Mouse (Mus musculus) embryonic facial prominence, embryonic 14.5 days (tissue): ENCODE results near the gene Tcf7l2. TPM values are rescaled to one million over a fixed set of nuclear protein-coding genes. Genes with fewer than 3 reads are reported as not detected.

Experiments used
- ATAC-seq: fragments of 200-750 bp; cut with Nextera tagmentation; 2 replicates; pipeline ENCODE4 v1.8.0; 2017; ENCODE audit warnings: low read depth, moderate number of reproducible peaks, moderate TSS enrichment
- DNase-seq: peaks from one replicate; pipeline ENCODE4 v3.0.0-alpha.2; 2015; ENCODE audit warnings: low spot score
- H3K27ac ChIP-seq: fragments of 300-500 bp; sonication (generic); replicated peaks from 2 replicates; pipeline ENCODE4 v1.5.1; 2014; ENCODE audit warnings: low read depth, mild to moderate bottlenecking, low read length, moderate library complexity
- H3K27me3 ChIP-seq: fragments of 300-500 bp; sonication (generic); replicated peaks from 2 replicates; pipeline ENCODE4 v1.6.1; 2014; ENCODE audit warnings: low read length; ENCODE audit not compliant: control insufficient read depth, insufficient read depth
- H3K36me3 ChIP-seq: fragments of 300-500 bp; sonication (generic); 2 replicates; pipeline ENCODE4 v1.6.1; 2014; ENCODE audit warnings: low read length, mixed read lengths; ENCODE audit not compliant: control insufficient read depth, insufficient read depth
- H3K4me1 ChIP-seq: fragments of 300-500 bp; sonication (generic); 2 replicates; pipeline ENCODE4 v1.6.1; 2014; ENCODE audit warnings: antibody characterized with exemption, low read length; ENCODE audit not compliant: control insufficient read depth, insufficient read depth
- H3K4me2 ChIP-seq: fragments of 300-500 bp; sonication (generic); 2 replicates; pipeline ENCODE4 v1.6.1; 2014; ENCODE audit warnings: low read depth, mild to moderate bottlenecking, low read length, moderate library complexity, mixed read lengths
- H3K4me3 ChIP-seq: fragments of 300-500 bp; sonication (generic); 2 replicates; pipeline ENCODE4 v1.5.1; 2014; ENCODE audit warnings: low read depth, mild to moderate bottlenecking, low read length
- H3K9ac ChIP-seq: fragments of 300-500 bp; sonication (generic); 2 replicates; pipeline ENCODE4 v1.6.1; 2014; ENCODE audit warnings: low read depth, mild to moderate bottlenecking, low read length, moderate library complexity, mixed read lengths
- H3K9me3 ChIP-seq: fragments of 300-500 bp; sonication (generic); 2 replicates; pipeline ENCODE4 v1.6.1; 2016; ENCODE audit warnings: low read length; ENCODE audit not compliant: control insufficient read depth
- WGBS: fragments of 180-500 bp; shearing (Covaris S2); extraction: QIAGEN DNeasy Blood & Tissue Kit; methylation state at CpG from one replicate; pipeline ENCODE4 v1.1.7; 2014; 5-methylcytosine and 5-hydroxymethylcytosine counted together
- polyA plus RNA-seq: library from polyadenylated mRNA; unstranded; fragments of >200 nt; fragmentation: Nextera tagmentation; extraction: Ambion mirVana; gene quantifications from 2 replicates; pipeline ENCODE4 v1.2.1, GENCODE M21; 2014

Tcf7l2 gene
- polyA plus RNA-seq, 1 experiment from 2014 or later, result 106 TPM

- Histone ChIP-seq H3K4me2 (peak overlapping the region; percentile 37), H3K4me1 (peaks cover 50% of the 10 kb centered on the region), H3K9me3 (peaks cover 6% of the 10 kb centered on the region), H3K36me3 (0 out of 2 replicates have a peak, but pooled peaks cover 7% of the 10 kb centered on the region), H3K9ac (no peak overlapping the region), H3K27ac (peak overlapping the region; percentile 82), H3K4me3 (no peak overlapping the region), H3K27me3 (no peaks in the 10 kb centered on the region)
- peak; percentile 34 for ATAC-seq
- peak; percentile 86 for DNase-seq
- 10% methylated on average over 9 of the region's 9 CpGs for WGBS
Observed at GRCm38 (mm10) chr19:55837924-55838323, 96.3 kb downstream of the Tcf7l2 start.

DNA sequence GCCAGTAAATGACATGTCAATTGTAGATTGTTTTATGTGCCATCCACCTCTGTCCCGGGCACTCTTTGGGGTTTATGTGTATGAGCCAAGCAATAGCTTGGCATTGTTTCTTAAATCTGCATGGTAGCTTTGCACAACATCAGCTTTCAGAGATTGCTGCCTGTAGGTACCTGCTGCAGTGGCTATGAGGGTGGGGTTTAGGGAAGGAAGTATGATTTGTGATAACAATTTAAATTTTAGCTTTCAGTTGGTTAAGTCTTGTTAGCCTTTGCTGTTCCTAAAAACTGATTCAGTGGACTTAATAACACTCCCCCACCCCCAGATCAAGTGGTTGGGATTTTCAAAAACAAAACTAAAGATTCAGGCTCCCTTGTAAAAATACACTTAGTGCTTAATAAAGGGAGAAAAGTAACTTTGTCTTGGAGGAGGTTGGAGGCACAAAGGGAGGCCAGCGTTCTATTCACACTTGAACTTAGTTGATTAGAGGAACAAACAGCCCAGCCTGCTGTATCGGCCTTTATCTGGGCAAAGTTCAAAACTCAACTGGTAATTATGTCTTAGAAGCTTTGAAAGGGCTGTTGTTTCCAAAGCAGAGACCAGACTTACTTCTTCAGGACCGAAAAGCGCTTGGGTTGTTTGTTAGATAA lies 96.9 kb downstream of the Tcf7l2 start:
- Histone ChIP-seq H3K9me3 (peaks cover 6% of the 10 kb centered on the region), H3K27me3 (no peaks in the 10 kb centered on the region), H3K4me1 (peaks cover 53% of the 10 kb centered on the region), H3K9ac (no peak overlapping the region), H3K36me3 (0 out of 2 replicates have a peak, but pooled peaks cover 7% of the 10 kb centered on the region), H3K4me3 (no peak overlapping the region), H3K27ac (peak overlapping the region; percentile 82), H3K4me2 (peak overlapping the region; percentile 37; the same call in 1 of the 2 replicates)
- 42% methylated on average over 5 of the region's 5 CpGs for WGBS
- no peak for ATAC-seq
- DNase-seq, result no peak

DNA sequence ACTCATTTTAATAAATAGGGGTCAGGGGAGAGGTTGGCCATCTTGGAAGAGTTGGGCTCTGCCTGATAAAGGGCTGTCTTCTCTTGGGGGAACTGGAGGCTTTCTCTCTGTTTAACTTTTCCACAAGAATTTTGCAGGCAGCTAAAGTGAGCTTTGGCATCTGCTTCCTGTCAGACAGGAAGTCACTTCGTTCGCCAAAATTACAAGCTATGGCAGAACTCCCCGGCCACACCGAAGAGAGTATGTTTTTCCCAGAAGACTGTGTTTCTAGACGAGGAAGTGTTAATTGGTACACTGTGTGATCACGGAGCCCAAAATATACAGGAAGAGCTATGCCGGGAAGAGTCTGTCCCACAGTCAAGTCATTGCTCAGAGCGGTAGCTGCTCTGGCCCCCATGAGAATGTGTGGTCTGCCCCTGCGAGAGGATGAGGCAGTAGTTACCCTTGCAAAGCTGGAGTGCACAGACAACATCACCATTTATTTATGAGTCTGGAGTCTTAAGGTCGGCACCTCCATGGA lies 97.5 kb downstream of the Tcf7l2 start:
- no peak overlapping the region for H3K4me3 ChIP-seq
- H3K9ac ChIP-seq, result no peak overlapping the region
- H3K36me3 ChIP-seq, result 0 out of 2 replicates have a peak, but pooled peaks cover 7% of the 10 kb centered on the region
- H3K4me1 ChIP-seq, result peaks cover 58% of the 10 kb centered on the region
- WGBS, result 33% methylated on average over 10 of the region's 10 CpGs
- DNase-seq (peak; percentile 52), ATAC-seq (no peak)
- H3K27ac ChIP-seq, result peak overlapping the region; percentile 82
- H3K9me3 ChIP-seq, result peaks cover under 1% of the 10 kb centered on the region; the same call in 1 of the 2 replicates
- no peak overlapping the region for H3K4me2 ChIP-seq
- no peaks in the 10 kb centered on the region for H3K27me3 ChIP-seq

DNA sequence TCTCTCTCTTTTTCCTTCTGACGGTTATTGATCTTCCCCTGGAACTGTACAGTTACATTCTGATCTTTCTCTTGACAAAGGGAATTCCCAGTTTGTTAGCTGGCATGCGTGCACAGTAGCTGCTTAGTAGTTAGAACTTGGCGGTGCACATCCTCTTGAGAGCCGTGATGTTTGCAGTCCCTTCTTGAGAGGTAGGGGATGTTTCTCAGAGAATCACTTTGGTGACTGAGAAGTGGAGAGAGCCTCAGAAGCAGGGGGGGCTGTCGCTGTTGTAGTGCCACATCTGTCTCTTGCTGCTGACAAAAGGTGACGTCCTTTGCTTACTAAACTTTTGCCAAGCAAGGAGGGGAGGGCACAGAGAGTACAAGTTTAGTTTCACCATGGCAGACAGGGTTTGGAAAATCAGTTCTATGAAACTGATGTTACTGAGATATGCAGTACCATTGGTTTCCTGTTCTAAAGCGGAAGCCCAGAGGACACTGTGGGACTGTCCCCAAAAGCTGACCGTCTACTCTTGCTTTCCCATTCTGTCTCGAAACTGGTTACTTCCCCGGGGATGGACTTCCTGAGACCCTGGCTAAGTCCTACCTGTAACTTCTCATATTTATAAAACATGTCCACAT lies 99.0 kb downstream of the Tcf7l2 start:
- ATAC-seq (no peak), DNase-seq (no peak)
- no peak overlapping the region for H3K9ac ChIP-seq
- 67% methylated on average over 10 of the region's 10 CpGs for WGBS
- H3K36me3 ChIP-seq, result no peaks in the 10 kb centered on the region
- no peaks in the 10 kb centered on the region for H3K9me3 ChIP-seq
- H3K27me3 ChIP-seq, result no peaks in the 10 kb centered on the region
- no peak overlapping the region for H3K4me2 ChIP-seq
- no peak overlapping the region for H3K27ac ChIP-seq
- H3K4me1 ChIP-seq, result peaks cover 62% of the 10 kb centered on the region
- no peak overlapping the region for H3K4me3 ChIP-seq

GRCm38 (mm10) chr19:55842046-55842445 lies 100.4 kb downstream of the Tcf7l2 start:
- no peaks in the 10 kb centered on the region for H3K9me3 ChIP-seq
- H3K27me3 ChIP-seq, result no peaks in the 10 kb centered on the region
- ATAC-seq (no peak), DNase-seq (no peak)
- no peak overlapping the region for H3K9ac ChIP-seq
- H3K4me3 ChIP-seq, result no peak overlapping the region
- H3K4me1 ChIP-seq, result peaks cover 52% of the 10 kb centered on the region
- 59% methylated on average over 7 of the region's 7 CpGs for WGBS
- H3K36me3 ChIP-seq, result no peaks in the 10 kb centered on the region
- H3K27ac ChIP-seq, result no peak overlapping the region
- H3K4me2 ChIP-seq, result no peak overlapping the region

- H3K4me1 ChIP-seq, result peaks cover 42% of the 10 kb centered on the region
- DNase-seq, result no peak
- no peak overlapping the region for H3K4me2 ChIP-seq
- H3K36me3 ChIP-seq, result no peaks in the 10 kb centered on the region
- peak overlapping the region; percentile 31 for H3K27ac ChIP-seq
- no peak overlapping the region for H3K9ac ChIP-seq
- H3K27me3 ChIP-seq, result no peaks in the 10 kb centered on the region
- WGBS, result 50% methylated on average over 11 of the region's 11 CpGs
- 0 out of 2 replicates have a peak, but pooled peaks have one; percentile 31 for ATAC-seq
- no peaks in the 10 kb centered on the region for H3K9me3 ChIP-seq
- no peak overlapping the region for H3K4me3 ChIP-seq
Observed at GRCm38 (mm10) chr19:55843111-55843887, 101.7 kb downstream of the Tcf7l2 start.

DNA sequence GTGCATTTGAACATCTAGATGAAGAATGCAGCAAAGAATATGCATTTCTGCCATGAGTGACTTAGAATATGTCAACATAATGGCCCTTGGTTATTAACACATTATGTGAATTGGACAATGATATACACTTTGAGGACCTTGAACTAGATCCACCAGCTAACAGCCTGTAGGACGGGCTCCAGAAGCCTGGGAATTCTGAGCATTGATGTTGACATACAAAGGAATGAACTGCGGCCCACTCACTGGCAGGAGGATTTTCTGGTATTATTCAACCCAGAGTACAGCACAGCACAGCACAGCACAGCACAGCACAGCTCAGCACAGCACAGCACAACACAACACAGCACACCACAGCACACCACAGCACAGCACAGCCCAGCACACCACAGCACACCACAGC lies 104.1 kb downstream of the Tcf7l2 start:
- no peaks in the 10 kb centered on the region for H3K27me3 ChIP-seq
- H3K9me3 ChIP-seq, result no peaks in the 10 kb centered on the region
- no peak overlapping the region for H3K4me3 ChIP-seq
- H3K27ac ChIP-seq, result no peak overlapping the region
- no peaks in the 10 kb centered on the region for H3K36me3 ChIP-seq
- DNase-seq (no peak), ATAC-seq (no peak)
- 70% methylated on average over 2 of the region's 2 CpGs for WGBS
- H3K4me1 ChIP-seq, result peaks cover 32% of the 10 kb centered on the region
- no peak overlapping the region for H3K4me2 ChIP-seq
- no peak overlapping the region for H3K9ac ChIP-seq

GRCm38 (mm10) chr19:55846256-55846655 lies 104.6 kb downstream of the Tcf7l2 start:
- no peaks in the 10 kb centered on the region for H3K9me3 ChIP-seq
- peaks cover 29% of the 10 kb centered on the region for H3K4me1 ChIP-seq
- 75% methylated on average over 6 of the region's 6 CpGs for WGBS
- ATAC-seq, result no peak
- no peak overlapping the region for H3K27ac ChIP-seq
- DNase-seq, result no peak
- H3K9ac ChIP-seq, result no peak overlapping the region
- no peak overlapping the region for H3K4me2 ChIP-seq
- no peak overlapping the region for H3K4me3 ChIP-seq
- H3K36me3 ChIP-seq, result no peaks in the 10 kb centered on the region
- H3K27me3 ChIP-seq, result no peaks in the 10 kb centered on the region
